Comparison of ENCODE assay signal across 8 mouse cellular contexts in genomic region chr10:19356720-19357641, GRCm38 (mm10). TPM values are rescaled to one million over a fixed set of nuclear protein-coding genes. Genes with fewer than 3 reads are reported as not detected.
DNase-seq lines count a peak whose midpoint lies in the region; ATAC-seq lines count a peak whose summit lies in the region.
"Had no signal": no experiment of that assay in that cellular context is flagged by ENCODE, and none has a peak within 500 bp of the region (broad histone marks: within the 10 kb centered on the region; RNA-seq: fewer than 3 reads in every experiment).

No protein-coding gene starts in this region.

- H3K4me3 ChIP-seq in liver, embryonic 12.5 days: no peak overlapping the region
- peak overlapping the region; percentile 16; the same call in 1 of the 2 replicates for H3K4me3 ChIP-seq in embryonic facial prominence, embryonic 13.5 days
- peak overlapping the region; percentile 35 for H3K4me3 ChIP-seq in hindbrain, embryonic 16.5 days (ENCODE audit: low read length)
- H3K4me3 ChIP-seq in neural tube, embryonic 14.5 days (ENCODE audit: low read depth, low read length): peak overlapping the region; percentile 26
- H3K4me3 ChIP-seq: liver, embryonic 13.5 days had no signal

- peaks cover 100% of the 10 kb centered on the region for H3K27me3 ChIP-seq in liver, embryonic 12.5 days (replicated peaks)
- H3K27me3 ChIP-seq in embryonic facial prominence, embryonic 13.5 days: peaks cover 100% of the 10 kb centered on the region
- H3K27me3 ChIP-seq in hindbrain, embryonic 16.5 days (replicated peaks; ENCODE audit: control insufficient read depth, insufficient read depth, low read length): peaks cover 66% of the 10 kb centered on the region
- H3K27me3 ChIP-seq in neural tube, embryonic 14.5 days (ENCODE audit: control insufficient read depth, insufficient read depth, low read length): peaks cover 82% of the 10 kb centered on the region

- H3K36me3 ChIP-seq in liver, embryonic 12.5 days: no peaks in the 10 kb centered on the region
- H3K36me3 ChIP-seq in embryonic facial prominence, embryonic 13.5 days: no peaks in the 10 kb centered on the region
- no peaks in the 10 kb centered on the region for H3K36me3 ChIP-seq in hindbrain, embryonic 16.5 days (ENCODE audit: control insufficient read depth, insufficient read depth, low read length)
- no peaks in the 10 kb centered on the region for H3K36me3 ChIP-seq in neural tube, embryonic 14.5 days (ENCODE audit: control insufficient read depth, insufficient read depth, low read length)
- H3K36me3 ChIP-seq: liver, embryonic 13.5 days had no signal

- H3K27ac ChIP-seq in liver, embryonic 12.5 days: no peak overlapping the region
- no peak overlapping the region for H3K27ac ChIP-seq in embryonic facial prominence, embryonic 13.5 days
- no peak overlapping the region for H3K27ac ChIP-seq in hindbrain, embryonic 16.5 days (ENCODE audit: low read depth, low read length)
- peak overlapping the region; percentile 19; the same call in 1 of the 2 replicates for H3K27ac ChIP-seq in neural tube, embryonic 14.5 days (ENCODE audit: low read depth, low read length)
- H3K27ac ChIP-seq: liver, embryonic 13.5 days had no signal

- 3% methylated on average over 63 of the region's 63 CpGs for WGBS in liver, embryonic 12.5 days (ENCODE audit: insufficient replicate concordance)
- under 1% methylated on average over 63 of the region's 63 CpGs for WGBS in embryonic facial prominence, embryonic 13.5 days
- under 1% methylated on average over 58 of the region's 63 CpGs for WGBS in hindbrain, embryonic 16.5 days
- under 1% methylated on average over 63 of the region's 63 CpGs for WGBS in neural tube, embryonic 14.5 days

- H3K4me1 ChIP-seq in liver, embryonic 12.5 days: 0 out of 2 replicates have a peak, but pooled peaks cover 3% of the 10 kb centered on the region
- peaks cover 10% of the 10 kb centered on the region for H3K4me1 ChIP-seq in embryonic facial prominence, embryonic 13.5 days
- peaks cover 7% of the 10 kb centered on the region for H3K4me1 ChIP-seq in hindbrain, embryonic 16.5 days (ENCODE audit: control insufficient read depth, insufficient read depth, low read depth, low read length)
- no peaks in the 10 kb centered on the region for H3K4me1 ChIP-seq in neural tube, embryonic 14.5 days (ENCODE audit: control insufficient read depth, insufficient read depth, low read length)
- H3K4me1 ChIP-seq: liver, embryonic 13.5 days had no signal

- ATAC-seq in liver, embryonic 12.5 days: no peak
- ATAC-seq in embryonic facial prominence, embryonic 13.5 days (ENCODE audit: insufficient number of reproducible peaks, insufficient read depth, low FRiP score, low TSS enrichment, low read depth): no peak
- peak; percentile 60 for ATAC-seq in hindbrain, embryonic 16.5 days
- peak; percentile 57; the same call in 1 of the 2 replicates for ATAC-seq in neural tube, embryonic 14.5 days (ENCODE audit: low read depth)

- H3K9ac ChIP-seq in liver, embryonic 12.5 days: no peak overlapping the region
- H3K9ac ChIP-seq in embryonic facial prominence, embryonic 13.5 days: no peak overlapping the region; the same call in 1 of the 2 replicates
- H3K9ac ChIP-seq in hindbrain, embryonic 16.5 days (ENCODE audit: low read depth, low read length): peak overlapping the region; percentile 32
- peak overlapping the region; percentile 13 for H3K9ac ChIP-seq in neural tube, embryonic 14.5 days (replicated peaks; ENCODE audit: low read depth, low read length)
- H3K9ac ChIP-seq: liver, embryonic 13.5 days had no signal

- H3K9me3 ChIP-seq in liver, embryonic 12.5 days (replicated peaks): no peaks in the 10 kb centered on the region
- no peaks in the 10 kb centered on the region for H3K9me3 ChIP-seq in embryonic facial prominence, embryonic 13.5 days
- no peaks in the 10 kb centered on the region for H3K9me3 ChIP-seq in hindbrain, embryonic 16.5 days (ENCODE audit: control insufficient read depth, low read length)
- H3K9me3 ChIP-seq in neural tube, embryonic 14.5 days (ENCODE audit: control insufficient read depth, low read length): no peaks in the 10 kb centered on the region
- H3K9me3 ChIP-seq: liver, embryonic 13.5 days had no signal

- DNase-seq in liver: no peak
- no peak for DNase-seq in spleen, postnatal 14 days (ENCODE audit: low spot score in 2 of 2)
- DNase-seq in adrenal gland, postnatal 4 days (ENCODE audit: low spot score in 2 of 2): no peak
- DNase-seq: liver, embryonic 13.5 days had no signal

- peak overlapping the region; percentile 14; the same call in 1 of the 2 replicates for H3K4me2 ChIP-seq in liver, embryonic 12.5 days
- peak overlapping the region; percentile 37 for H3K4me2 ChIP-seq in embryonic facial prominence, embryonic 13.5 days
- H3K4me2 ChIP-seq in hindbrain, embryonic 16.5 days (ENCODE audit: low read length): peak overlapping the region; percentile 43
- H3K4me2 ChIP-seq in neural tube, embryonic 14.5 days (ENCODE audit: low read depth, low read length): peak overlapping the region; percentile 28
- H3K4me2 ChIP-seq: liver, embryonic 13.5 days had no signal

RNA-seq across cellular contexts. Expression of gene Olig3, which starts 0.6 kb away (rescaled TPM):
- polyA plus RNA-seq in liver, embryonic 12.5 days (2016; fragmentation: Nextera tagmentation; extraction: Ambion mirVana): not detected in 2 replicates
- polyA plus RNA-seq in embryonic facial prominence, embryonic 13.5 days (2015; fragmentation: Nextera tagmentation; extraction: Ambion mirVana): 0.35 TPM in 1 of 2 replicates, not detected in the other
- polyA plus RNA-seq in hindbrain, embryonic 16.5 days (2015; fragmentation: Nextera tagmentation; extraction: Ambion mirVana): 5.0 and 6.7 TPM in 2 replicates
- polyA plus RNA-seq in neural tube, embryonic 14.5 days (2014; fragmentation: Nextera tagmentation; extraction: Ambion mirVana): 15.8 and 15.9 TPM in 2 replicates
- total RNA-seq in adrenal gland, postnatal 4 days (2021): not detected
- polyA plus RNA-seq: liver, embryonic 13.5 days had no signal

Comparison
In these comparisons a context has a peak if more than half of its experiments do, and no peak if none do; other contexts are left out.
1. ATAC-seq: peak in hindbrain, embryonic 16.5 days (single experiment) and neural tube, embryonic 14.5 days (single experiment); none in liver, embryonic 12.5 days (single experiment) and embryonic facial prominence, embryonic 13.5 days (single experiment).
2. H3K9ac ChIP-seq: peak in hindbrain, embryonic 16.5 days (single experiment) and neural tube, embryonic 14.5 days (single experiment); none in liver, embryonic 12.5 days (single experiment) and embryonic facial prominence, embryonic 13.5 days (single experiment).
3. Peak in every context shown above with its lines, with median percentiles within 50 percentile points of each other: H3K4me2 ChIP-seq.